Mouse (Mus musculus) myocyte (in vitro differentiated cells): Measurements from ENCODE around the gene Sdk2. TPM values are rescaled to one million over a fixed set of nuclear protein-coding genes. Genes with fewer than 3 reads are reported as not detected.

Experiments
- H3K27me3 ChIP-seq: one replicate; pipeline ENCODE4 v1.6.1; 2011; ENCODE audit not compliant: control insufficient read depth, insufficient read depth, insufficient read length
- H3K36me3 ChIP-seq: one replicate; pipeline ENCODE4 v1.6.1; 2011; ENCODE audit not compliant: control insufficient read depth, insufficient read depth
- H3K4me2 ChIP-seq: one replicate; pipeline ENCODE4 v1.6.1; 2011; ENCODE audit warnings: low read depth, control low read depth
- H3K4me3 ChIP-seq: one replicate; pipeline ENCODE4 v1.5.1; 2011; ENCODE audit warnings: mild to moderate bottlenecking, control low read depth, moderate library complexity
- H3K79me2 ChIP-seq: one replicate; pipeline ENCODE4 v1.6.1; 2011; ENCODE audit not compliant: control insufficient read depth, insufficient read depth
- H3ac ChIP-seq: one replicate; pipeline ENCODE4 v1.6.1; 2011; ENCODE audit not compliant: control insufficient read depth, insufficient read length
- CEBPB ChIP-seq: IDR thresholded peaks from 2 replicates; pipeline ENCODE4 v1.6.1; 2011; ENCODE audit warnings: mild to moderate bottlenecking, moderate library complexity; ENCODE audit not compliant: poor library complexity, insufficient read depth, severe bottlenecking
- E2F4 ChIP-seq: IDR thresholded peaks from one replicate; pipeline ENCODE4 v1.6.1; 2011; ENCODE audit warnings: mild to moderate bottlenecking, control low read depth, moderate library complexity; ENCODE audit not compliant: insufficient read depth
- MAX ChIP-seq: IDR thresholded peaks from one replicate; pipeline ENCODE4 v1.6.1; 2011; ENCODE audit warnings: low read depth, mild to moderate bottlenecking, control low read depth
- MYOD1 ChIP-seq, 3 experiments: IDR thresholded peaks; one replicate each; pipeline ENCODE4 v1.6.1; 2011; ENCODE audit warnings: control low read depth in 2 of 3, low read depth in 2 of 3, mild to moderate bottlenecking in 2 of 3, moderate library complexity in 1 of 3; ENCODE audit not compliant: insufficient read length in 2 of 3, control insufficient read depth in 1 of 3
- MYOG ChIP-seq, 3 experiments: IDR thresholded peaks; one replicate each; pipeline ENCODE4 v1.6.1; 2011; ENCODE audit warnings: control low read depth in 2 of 3, low read depth in 2 of 3, mild to moderate bottlenecking in 2 of 3; ENCODE audit not compliant: insufficient read length in 2 of 3, control insufficient read depth in 1 of 3, insufficient read depth in 1 of 3
- POLR2A ChIP-seq: IDR thresholded peaks from one replicate; pipeline ENCODE4 v1.6.1; 2011; ENCODE audit warnings: low read depth, mild to moderate bottlenecking, control low read depth, moderate library complexity; ENCODE audit not compliant: insufficient read length
- POLR2AphosphoS2 ChIP-seq: IDR thresholded peaks from one replicate; pipeline ENCODE4 v1.6.1; 2011; ENCODE audit warnings: low read depth, control low read depth; ENCODE audit not compliant: insufficient read length
- REST ChIP-seq: IDR thresholded peaks from one replicate; pipeline ENCODE4 v1.6.1; 2011; ENCODE audit warnings: mild to moderate bottlenecking, control low read depth, moderate library complexity; ENCODE audit not compliant: insufficient read depth, insufficient read length
- SRF ChIP-seq: IDR thresholded peaks from one replicate; pipeline ENCODE4 v1.6.1; 2011; ENCODE audit warnings: low read depth; ENCODE audit not compliant: control insufficient read depth, insufficient read length
- TCF12 ChIP-seq: IDR thresholded peaks from one replicate; pipeline ENCODE4 v1.6.1; 2011; ENCODE audit warnings: mild to moderate bottlenecking, control low read depth; ENCODE audit not compliant: poor library complexity, insufficient read depth, severe bottlenecking
- TCF3 ChIP-seq: IDR thresholded peaks from one replicate; pipeline ENCODE4 v1.6.1; 2011; ENCODE audit warnings: low read depth, control low read depth; ENCODE audit not compliant: insufficient read length
- USF1 ChIP-seq: IDR thresholded peaks from one replicate; pipeline ENCODE4 v1.6.1; 2011; ENCODE audit warnings: low read depth, mild to moderate bottlenecking, control low read depth, moderate library complexity
- polyA plus RNA-seq: library from polyadenylated mRNA; unstranded; fragments of >200 nt; fragmentation: generic; extraction: Trizol; gene quantifications from one replicate; pipeline ENCODE4 v1.2.1, GENCODE M21; 2012; ENCODE audit warnings: missing spikeins

Gene Sdk2
- polyA plus RNA-seq, 1 experiment = 0.06 TPM

DNA sequence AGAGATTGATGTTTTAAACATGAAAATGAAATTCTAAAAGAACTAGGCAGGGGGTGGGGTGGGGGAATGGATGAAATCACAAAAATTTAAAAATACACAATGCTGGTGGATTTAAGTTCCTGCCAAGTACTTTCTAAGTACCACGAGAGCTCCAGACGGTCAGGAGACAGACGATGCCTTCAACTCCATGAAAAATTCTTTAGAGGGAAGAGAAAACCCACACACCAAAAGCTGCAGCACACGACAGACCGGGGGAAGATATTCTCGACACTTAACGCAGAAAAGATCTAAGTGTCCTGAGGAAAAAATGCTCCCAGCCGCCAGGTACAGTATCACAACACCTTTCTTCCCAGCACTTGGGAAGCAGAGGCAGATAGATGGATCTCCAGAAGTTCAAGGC, 118.2 kb downstream of the Sdk2 start:
- Histone ChIP-seq H3K4me2 (no peak overlapping the region), H3K4me3 (no peak overlapping the region)
- TF ChIP-seq POLR2AphosphoS2 (no peak), CEBPB (no peak), MYOG (IDR thresholded peaks at IDR 0.05; ENCODE audit: control insufficient read depth in 1 of 3, insufficient read depth in 1 of 3, insufficient read length in 2 of 3, low read depth in 2 of 3) (no peak), TCF12 (no peak), POLR2A (no peak), REST (no peak), MYOD1 (IDR thresholded peaks at IDR 0.05; ENCODE audit: control insufficient read depth in 1 of 3, insufficient read length in 2 of 3, low read depth in 2 of 3) (no peak), MAX (no peak), E2F4 (no peak), SRF (no peak), USF1 (no peak), TCF3 (no peak)

DNA sequence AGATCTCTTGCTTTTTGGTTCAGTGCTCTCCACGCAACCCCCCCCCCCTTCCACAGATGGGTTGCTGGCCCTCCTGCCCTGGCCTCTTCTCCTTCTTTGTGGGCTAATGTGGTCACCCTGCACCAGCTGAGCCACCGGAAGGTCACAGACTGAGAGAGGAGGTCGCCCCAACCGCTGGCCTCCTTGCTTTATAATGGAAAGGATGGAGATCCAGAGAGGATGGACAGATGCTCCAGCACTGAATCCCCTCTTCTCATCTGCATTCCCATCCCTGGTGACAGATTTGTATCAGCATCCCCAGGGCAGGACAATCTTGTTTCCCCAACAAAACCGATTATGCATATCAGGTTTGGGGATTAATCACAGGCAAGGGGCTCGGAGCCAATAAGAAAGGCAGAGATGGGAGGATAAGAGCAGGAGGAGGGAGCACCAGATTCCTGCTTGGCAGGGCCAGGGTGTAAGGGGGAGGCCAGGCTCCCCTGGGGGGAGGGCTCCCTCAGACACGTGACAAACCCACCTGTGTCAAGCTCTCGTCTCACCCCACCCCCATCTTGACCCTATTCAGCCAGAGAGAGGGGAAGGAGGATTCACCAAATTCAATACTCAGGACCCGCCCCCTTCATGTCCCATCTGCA, 124.6 kb downstream of the Sdk2 start:
- TF ChIP-seq USF1 = no peak
- no peak for TF ChIP-seq MYOD1 (IDR thresholded peaks at IDR 0.05; ENCODE audit: control insufficient read depth in 1 of 3, insufficient read length in 2 of 3, low read depth in 2 of 3)
- TF ChIP-seq POLR2A = no peak
- no peak for TF ChIP-seq REST
- TF ChIP-seq MYOG (IDR thresholded peaks at IDR 0.05; ENCODE audit: control insufficient read depth in 1 of 3, insufficient read depth in 1 of 3, insufficient read length in 2 of 3, low read depth in 2 of 3) = no peak
- no peak for TF ChIP-seq POLR2AphosphoS2
- TF ChIP-seq TCF12 = no peak
- TF ChIP-seq TCF3 = no peak
- TF ChIP-seq CEBPB = no peak
- no peak for TF ChIP-seq E2F4
- TF ChIP-seq SRF = no peak
- TF ChIP-seq MAX = no peak
- Histone ChIP-seq H3K79me2 (no peaks in the 10 kb centered on the region), H3K27me3 (no peaks in the 10 kb centered on the region), H3ac (no peak overlapping the region), H3K36me3 (no peaks in the 10 kb centered on the region), H3K4me3 (no peak overlapping the region), H3K4me2 (no peak overlapping the region)

More for the DNA sequence above, 118.2 kb downstream of the Sdk2 start:
- H3K79me2 ChIP-seq = no peaks in the 10 kb centered on the region
- H3K27me3 ChIP-seq = no peaks in the 10 kb centered on the region
- H3K36me3 ChIP-seq = no peaks in the 10 kb centered on the region
- H3ac ChIP-seq = no peak overlapping the region

DNA sequence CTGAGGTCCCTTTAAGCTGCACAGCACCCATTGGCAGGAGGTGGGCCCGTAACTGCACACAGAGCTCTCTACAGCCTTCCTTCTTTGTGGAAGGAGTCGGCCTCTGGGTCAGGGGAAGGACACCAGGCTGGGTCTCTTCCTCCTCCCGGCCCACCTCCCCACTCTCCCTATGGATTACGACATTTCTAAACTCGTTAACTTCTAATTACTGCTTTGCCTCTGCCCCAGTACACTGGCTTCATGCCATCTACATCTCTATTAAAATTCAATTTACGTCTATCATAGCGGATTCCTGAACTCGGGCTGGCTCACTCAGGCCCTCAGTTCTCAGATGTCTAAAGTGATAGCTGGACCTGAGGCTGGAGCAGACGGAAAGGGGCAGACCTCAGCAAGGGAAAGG, 133.2 kb downstream of the Sdk2 start:
- Histone ChIP-seq H3K4me2 (no peak overlapping the region), H3K36me3 (no peaks in the 10 kb centered on the region), H3K79me2 (no peaks in the 10 kb centered on the region), H3ac (no peak overlapping the region), H3K27me3 (no peaks in the 10 kb centered on the region), H3K4me3 (no peak overlapping the region)
- no peak for TF ChIP-seq SRF
- TF ChIP-seq POLR2A = no peak
- TF ChIP-seq REST = no peak
- TF ChIP-seq USF1 = no peak
- TF ChIP-seq POLR2AphosphoS2 = no peak
- no peak for TF ChIP-seq MYOG (IDR thresholded peaks at IDR 0.05; ENCODE audit: control insufficient read depth in 1 of 3, insufficient read depth in 1 of 3, insufficient read length in 2 of 3, low read depth in 2 of 3)
- no peak for TF ChIP-seq E2F4
- no peak for TF ChIP-seq MYOD1 (IDR thresholded peaks at IDR 0.05; ENCODE audit: control insufficient read depth in 1 of 3, insufficient read length in 2 of 3, low read depth in 2 of 3)
- TF ChIP-seq TCF3 = no peak
- TF ChIP-seq CEBPB = no peak
- TF ChIP-seq TCF12 = no peak
- TF ChIP-seq MAX = no peak

DNA sequence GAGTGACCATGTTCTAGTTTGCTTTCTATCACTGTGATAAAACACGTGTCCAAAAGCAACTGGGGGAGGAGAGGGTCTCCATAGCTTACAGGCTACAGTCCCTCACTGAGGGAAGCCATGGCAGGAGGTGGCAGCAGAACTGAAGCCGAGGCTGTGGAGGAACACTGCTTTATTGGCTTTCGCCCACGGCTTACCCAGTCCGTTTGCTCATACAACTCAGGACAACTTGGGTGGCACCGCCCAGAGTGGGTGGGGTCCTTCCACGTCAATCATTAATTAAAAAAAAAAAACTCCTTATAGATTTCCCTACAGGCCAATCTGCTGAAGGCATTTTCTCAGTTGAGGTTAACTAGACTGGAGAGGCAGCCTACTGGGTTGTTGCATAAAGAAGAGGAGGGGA, 133.9 kb downstream of the Sdk2 start:
- H3K36me3 ChIP-seq = no peaks in the 10 kb centered on the region
- no peaks in the 10 kb centered on the region for H3K27me3 ChIP-seq
- TF ChIP-seq E2F4 (no peak), TCF12 (no peak), USF1 (no peak), REST (no peak), MYOG (IDR thresholded peaks at IDR 0.05; ENCODE audit: control insufficient read depth in 1 of 3, insufficient read depth in 1 of 3, insufficient read length in 2 of 3, low read depth in 2 of 3) (no peak), MYOD1 (IDR thresholded peaks at IDR 0.05; ENCODE audit: control insufficient read depth in 1 of 3, insufficient read length in 2 of 3, low read depth in 2 of 3) (no peak), TCF3 (no peak), CEBPB (no peak), POLR2AphosphoS2 (no peak), MAX (no peak)
- no peak overlapping the region for H3K4me2 ChIP-seq
- no peak overlapping the region for H3ac ChIP-seq
- H3K4me3 ChIP-seq = no peak overlapping the region
- H3K79me2 ChIP-seq = no peaks in the 10 kb centered on the region
